Mouse (Mus musculus) limb, embryonic 10.5 days (tissue): ENCODE measurements around the gene Hyal1. TPM values are rescaled to one million over a fixed set of nuclear protein-coding genes. Genes with fewer than 3 reads are reported as not detected.

ENCODE experiments used
- DNase-seq: peaks from one replicate; pipeline ENCODE4 v3.0.0-alpha.2; 2017; ENCODE audit warnings: low spot score
- H3K27ac ChIP-seq: fragments of 300-500 bp; sonication (generic); 2 replicates; pipeline ENCODE4 v1.5.1; 2016; ENCODE audit warnings: mild to moderate bottlenecking
- H3K27me3 ChIP-seq: fragments of 300-500 bp; sonication (generic); 2 replicates; pipeline ENCODE4 v1.6.1; 2016; ENCODE audit warnings: low read depth, mild to moderate bottlenecking; ENCODE audit not compliant: poor library complexity, severe bottlenecking
- H3K36me3 ChIP-seq: fragments of 300-500 bp; sonication (generic); 2 replicates; pipeline ENCODE4 v1.6.1; 2016; ENCODE audit warnings: mild to moderate bottlenecking, moderate library complexity
- H3K4me1 ChIP-seq: fragments of 300-500 bp; sonication (generic); 2 replicates; pipeline ENCODE4 v1.6.1; 2016
- H3K4me3 ChIP-seq: fragments of 300-500 bp; sonication (generic); 2 replicates; pipeline ENCODE4 v1.5.1; 2016; ENCODE audit warnings: mild to moderate bottlenecking, moderate library complexity
- H3K9me3 ChIP-seq: fragments of 300-500 bp; sonication (generic); replicated peaks from 2 replicates; pipeline ENCODE4 v1.6.1; 2016; ENCODE audit warnings: mild to moderate bottlenecking
- WGBS: fragments of 180-500 bp; shearing (Covaris S2); methylation state at CpG from one replicate; pipeline ENCODE4 v1.1.7; 2016; 5-methylcytosine and 5-hydroxymethylcytosine counted together
- polyA plus RNA-seq: library from polyadenylated mRNA; unstranded; fragments of >200 nt; fragmentation: Nextera tagmentation; extraction: Ambion mirVana; gene quantifications from 2 replicates; pipeline ENCODE4 v1.2.1, GENCODE M21; 2016

Hyal1 gene
- polyA plus RNA-seq, 1 experiment from 2014 or later, result 10.2 TPM

DNA sequence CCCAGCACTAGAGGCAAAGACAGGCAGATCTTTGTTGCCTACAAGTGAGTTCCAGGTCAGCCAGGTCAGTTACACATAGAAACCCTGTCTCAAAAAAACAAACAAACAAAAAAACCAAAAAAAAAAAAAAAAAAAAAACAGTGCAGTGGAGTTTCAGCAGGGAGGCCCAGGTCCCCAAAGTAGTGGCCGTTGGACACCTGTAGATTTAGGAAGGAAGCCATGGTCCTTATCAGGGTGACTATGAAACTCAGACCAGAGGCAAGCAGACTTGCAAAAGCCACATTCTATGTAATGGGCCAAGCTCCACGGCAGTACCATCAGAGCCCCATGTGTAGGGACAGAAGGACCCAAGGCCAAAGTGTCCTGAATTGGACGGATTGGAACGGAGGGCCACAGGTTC is 4.9 kb downstream of the Hyal1 start:
- 80% methylated on average over 4 of the region's 4 CpGs for WGBS

GRCm38 (mm10) chr9:107582509-107583062 is 5.9 kb downstream of the Hyal1 start:
- Histone ChIP-seq H3K4me3 (0 out of 2 replicates have a peak overlapping the region, but pooled peaks have one; percentile 2), H3K9me3 (no peaks in the 10 kb centered on the region), H3K36me3 (peaks cover 35% of the 10 kb centered on the region), H3K4me1 (peaks cover 48% of the 10 kb centered on the region), H3K27ac (no peak overlapping the region), H3K27me3 (no peaks in the 10 kb centered on the region)
- DNase-seq, result no peak
- WGBS, result 91% methylated on average over 7 of the region's 7 CpGs

More for the DNA sequence above, 4.9 kb downstream of the Hyal1 start:
- Histone ChIP-seq H3K4me1 (peaks cover 57% of the 10 kb centered on the region), H3K36me3 (peaks cover 35% of the 10 kb centered on the region), H3K27me3 (no peaks in the 10 kb centered on the region), H3K4me3 (peak overlapping the region; percentile 61), H3K9me3 (no peaks in the 10 kb centered on the region), H3K27ac (peak overlapping the region; percentile 89)
- no peak for DNase-seq

GRCm38 (mm10) chr9:107583174-107583573 is 6.4 kb downstream of the Hyal1 start:
- WGBS, result 95% methylated on average over 14 of the region's 14 CpGs
- Histone ChIP-seq H3K27ac (no peak overlapping the region), H3K27me3 (no peaks in the 10 kb centered on the region), H3K9me3 (no peaks in the 10 kb centered on the region), H3K4me3 (no peak overlapping the region), H3K4me1 (peaks cover 48% of the 10 kb centered on the region), H3K36me3 (peaks cover 33% of the 10 kb centered on the region)
- DNase-seq, result no peak

DNA sequence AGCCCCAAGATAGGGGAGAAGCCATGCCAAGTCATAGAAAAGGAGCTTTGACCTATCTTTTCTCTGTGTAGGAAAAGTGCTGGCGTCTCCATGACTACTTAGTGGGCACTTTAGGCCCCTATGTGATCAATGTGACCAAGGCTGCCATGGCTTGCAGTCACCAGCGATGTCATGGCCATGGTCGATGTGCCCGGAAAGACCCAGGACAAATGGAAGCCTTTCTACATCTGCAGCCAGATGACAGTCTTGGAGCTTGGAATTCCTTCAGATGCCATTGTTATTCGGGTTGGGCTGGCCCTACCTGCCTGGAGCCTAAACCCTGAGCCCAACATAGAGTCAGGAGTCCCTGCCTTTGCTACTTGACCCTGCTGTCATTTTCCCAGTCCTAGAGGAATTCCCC is 9.8 kb downstream of the Hyal1 start:
- H3K36me3 ChIP-seq, result peaks cover 49% of the 10 kb centered on the region
- no peak for DNase-seq
- no peaks in the 10 kb centered on the region for H3K27me3 ChIP-seq
- peak overlapping the region; percentile 38; the same call in 1 of the 2 replicates for H3K27ac ChIP-seq
- H3K9me3 ChIP-seq, result no peaks in the 10 kb centered on the region
- 89% methylated on average over 5 of the region's 5 CpGs for WGBS
- H3K4me3 ChIP-seq, result no peak overlapping the region
- peaks cover 30% of the 10 kb centered on the region for H3K4me1 ChIP-seq

DNA sequence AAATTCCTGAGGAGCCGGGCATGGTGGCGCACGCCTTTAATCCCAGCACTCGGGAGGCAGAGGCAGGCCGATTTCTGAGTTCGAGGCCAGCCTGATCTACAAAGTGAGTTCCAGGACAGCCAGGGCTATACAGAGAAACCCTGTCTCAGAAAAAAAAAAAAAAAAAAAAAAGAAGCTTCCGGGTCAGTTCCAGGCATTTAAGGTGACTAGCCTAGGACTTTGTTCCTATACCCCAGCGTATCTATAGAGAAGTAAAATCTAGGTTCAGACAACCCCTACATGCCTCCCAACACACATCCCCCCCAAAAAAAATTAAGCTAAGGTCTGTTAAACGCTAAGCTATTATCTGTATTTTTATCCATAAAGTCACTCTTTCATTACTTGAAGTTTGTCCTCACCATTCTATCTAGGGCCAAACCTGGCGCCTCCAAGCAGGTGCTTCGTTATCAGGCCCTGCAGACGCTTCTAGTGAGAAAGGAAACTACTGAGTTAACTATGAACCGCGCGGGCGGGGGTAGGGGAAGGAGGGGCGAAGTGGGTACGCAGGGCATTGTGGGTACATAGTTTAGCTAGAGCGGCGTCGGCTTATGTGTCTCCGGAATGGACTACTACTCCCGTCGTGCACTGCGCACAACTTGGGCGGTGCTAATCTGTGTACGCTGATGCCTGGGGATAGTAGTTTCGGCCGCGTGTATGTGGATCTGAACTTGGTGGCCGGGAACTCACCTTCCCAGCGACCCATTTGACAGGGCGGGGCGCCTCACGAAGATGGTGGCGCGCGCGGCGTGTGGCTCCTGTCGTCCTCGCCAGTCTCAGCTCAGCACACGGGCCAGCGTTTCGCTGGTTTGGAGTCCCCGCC is 10.5 kb downstream of the Hyal1 start, which contains the start of gene Ifrd2:
Gene Ifrd2 (plus strand): TSS at position 669 of the 859 bp plus-strand sequence.
- peak within 1 kb of the TSS; percentile 80 for H3K27ac ChIP-seq
- H3K36me3 ChIP-seq, result peaks cover 56% of the 10 kb centered on the region
- H3K9me3 ChIP-seq, result no peaks in the 10 kb centered on the region
- 15% methylated on average over 46 of the region's 46 CpGs for WGBS
- DNase-seq, result peak; percentile 91
- H3K4me3 ChIP-seq, result peak within 1 kb of the TSS; percentile 70
- H3K27me3 ChIP-seq, result no peaks in the 10 kb centered on the region
- H3K4me1 ChIP-seq, result peaks cover 25% of the 10 kb centered on the region

GRCm38 (mm10) chr9:107587833-107588639 is 11.3 kb downstream of the Hyal1 start:
- Histone ChIP-seq H3K9me3 (no peaks in the 10 kb centered on the region), H3K27me3 (no peaks in the 10 kb centered on the region), H3K27ac (peak overlapping the region; percentile 80), H3K4me1 (peaks cover 26% of the 10 kb centered on the region), H3K36me3 (peaks cover 59% of the 10 kb centered on the region), H3K4me3 (peak overlapping the region; percentile 70)
- DNase-seq, result no peak
- 5% methylated on average over 33 of the region's 33 CpGs for whole genome bisulfite sequencing

DNA sequence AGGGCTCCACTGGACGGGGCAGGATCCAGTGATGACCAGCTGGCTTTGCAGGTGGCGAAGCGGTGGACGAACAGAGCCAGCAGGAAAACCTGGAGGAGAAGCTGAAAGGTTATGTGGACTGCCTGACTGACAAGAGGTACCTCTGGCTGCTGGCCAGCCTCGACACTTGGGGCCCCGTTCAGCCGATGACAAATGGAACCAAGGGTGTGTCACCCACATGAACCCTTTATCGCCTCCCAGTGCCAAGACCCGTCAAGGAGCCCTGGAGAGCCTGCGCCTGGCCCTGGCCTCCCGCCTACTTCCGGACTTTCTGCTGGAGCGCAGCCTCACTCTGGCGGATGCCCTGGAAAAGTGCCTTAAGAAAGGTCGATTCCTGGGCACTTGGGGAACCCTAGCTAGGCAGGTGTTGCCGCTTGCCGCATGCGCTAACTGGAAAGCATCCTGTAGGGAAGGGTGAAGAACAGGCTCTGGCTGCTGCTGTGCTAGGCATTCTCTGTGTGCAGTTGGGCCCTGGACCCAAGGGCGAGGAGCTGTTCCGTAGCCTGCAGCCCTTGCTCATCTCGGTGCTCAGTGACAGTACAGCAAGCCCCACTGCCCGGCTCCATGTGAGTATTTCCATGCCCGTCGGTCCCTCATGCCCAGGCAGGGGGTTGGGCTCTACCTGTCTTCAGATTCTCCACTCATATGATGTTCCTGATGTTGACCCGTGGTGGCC is 13.5 kb downstream of the Hyal1 start:
- no peak for DNase-seq
- H3K27me3 ChIP-seq, result no peaks in the 10 kb centered on the region
- peaks cover 39% of the 10 kb centered on the region for H3K4me1 ChIP-seq
- no peak overlapping the region for H3K4me3 ChIP-seq
- WGBS, result 89% methylated on average over 25 of the region's 25 CpGs
- no peaks in the 10 kb centered on the region for H3K9me3 ChIP-seq
- H3K27ac ChIP-seq, result no peak overlapping the region
- H3K36me3 ChIP-seq, result peaks cover 62% of the 10 kb centered on the region

GRCm38 (mm10) chr9:107590773-107591060 is 14.0 kb downstream of the Hyal1 start:
- 98% methylated on average over 6 of the region's 6 CpGs for WGBS

GRCm38 (mm10) chr9:107593101-107593976 is 16.6 kb downstream of the Hyal1 start:
- Histone ChIP-seq H3K27me3 (no peaks in the 10 kb centered on the region), H3K4me1 (peaks cover 27% of the 10 kb centered on the region), H3K4me3 (no peak overlapping the region), H3K9me3 (no peaks in the 10 kb centered on the region), H3K36me3 (peaks cover 65% of the 10 kb centered on the region), H3K27ac (no peak overlapping the region)
- 77% methylated on average over 11 of the region's 11 CpGs for WGBS
- DNase-seq, result no peak

More at GRCm38 (mm10) chr9:107590773-107591060, 14.0 kb downstream of the Hyal1 start:
- Histone ChIP-seq H3K36me3 (peaks cover 62% of the 10 kb centered on the region), H3K4me3 (no peak overlapping the region), H3K9me3 (no peaks in the 10 kb centered on the region), H3K27me3 (no peaks in the 10 kb centered on the region), H3K27ac (no peak overlapping the region), H3K4me1 (peaks cover 39% of the 10 kb centered on the region)
- DNase-seq, result no peak

- Histone ChIP-seq H3K36me3 (peaks cover 59% of the 10 kb centered on the region), H3K27ac (no peak overlapping the region), H3K4me3 (no peak overlapping the region), H3K9me3 (no peaks in the 10 kb centered on the region), H3K4me1 (peaks cover 18% of the 10 kb centered on the region), H3K27me3 (peaks cover 5% of the 10 kb centered on the region; the same call in 1 of the 2 replicates)
- no peak for DNase-seq
- WGBS, result 82% methylated on average over 8 of the region's 8 CpGs
These were observed 17.7 kb downstream of the Hyal1 start for GRCm38 (mm10) chr9:107594281-107595062.
